Mouse (Mus musculus) left cerebral cortex, adult 9 months (tissue): ENCODE measurements around the gene Aldoc.

Experiments used
- DNase-seq, 2 experiments: peaks; one replicate each; pipeline ENCODE4 v3.0.0; 2022; ENCODE audit warnings: low spot score in 2 of 2

Gene Aldoc

GRCm38 (mm10) chr11:78360789-78361131 is 38.0 kb downstream of the Aldoc start:
- DNase-seq, result no peak

- no peak for DNase-seq
Observed at GRCm38 (mm10) chr11:78363309-78364007, 40.7 kb downstream of the Aldoc start.

- DNase-seq, result no peak
Observed at GRCm38 (mm10) chr11:78364103-78364502, 41.3 kb downstream of the Aldoc start.

- DNase-seq, result no peak
Observed at GRCm38 (mm10) chr11:78367456-78368225, 44.9 kb downstream of the Aldoc start.

GRCm38 (mm10) chr11:78370389-78370788 is 47.6 kb downstream of the Aldoc start:
- no peak for DNase-seq

- no peak for DNase-seq
Observed at GRCm38 (mm10) chr11:78371711-78372110, 48.9 kb downstream of the Aldoc start.

- DNase-seq, result no peak
Observed at GRCm38 (mm10) chr11:78372166-78372565, 49.4 kb downstream of the Aldoc start.

GRCm38 (mm10) chr11:78372610-78373009 is 49.8 kb downstream of the Aldoc start:
- no peak for DNase-seq

GRCm38 (mm10) chr11:78374147-78374546 is 51.4 kb downstream of the Aldoc start:
- no peak for DNase-seq
